Mouse (Mus musculus): ENCODE measurements at regions not wholly inside any gene's neighbourhood (a gene's known extent, or its start where the extent isn't known, plus 50 kb on each side); places are given as distances from the start of the nearest gene placed in this dataset.

GRCm38 (mm10) chr1:185675674-185676420 is 221.2 kb downstream of the Slc30a10 start:
- TF ChIP-seq GATA1 (IDR thresholded peaks at IDR 0.05; ENCODE audit: borderline replicate concordance, low read length) (no peak), FLI1 (IDR thresholded peaks at IDR 0.05; ENCODE audit: low read length) (no peak)

Data from megakaryocyte, embryonic 14.5 days (primary cell).